Mouse (Mus musculus) heart, adult 18-20 months (tissue): Measurements from ENCODE around the gene Crnkl1. TPM values are rescaled to one million over a fixed set of nuclear protein-coding genes. Genes with fewer than 3 reads are reported as not detected.

Source experiments
- DNase-seq, 2 experiments: peaks; one replicate each; pipeline ENCODE4 v3.0.0; 2021 to 2022; ENCODE audit warnings: mixed read lengths in 1 of 2
- microRNA-seq, 2 experiments: library from miRNA; unstranded; fragments of <30 nt; microRNA quantifications; one replicate each; pipeline ENCODE4 v1.2.0; 2022
- total RNA-seq, 2 experiments: library from RNA; stranded (reverse); gene quantifications; 2 replicates each; pipeline ENCODE4 v1.2.3; 2021

The Crnkl1 gene
- total RNA-seq, 2 experiments from 2014 or later = 18.0 to 19.7 TPM

DNA sequence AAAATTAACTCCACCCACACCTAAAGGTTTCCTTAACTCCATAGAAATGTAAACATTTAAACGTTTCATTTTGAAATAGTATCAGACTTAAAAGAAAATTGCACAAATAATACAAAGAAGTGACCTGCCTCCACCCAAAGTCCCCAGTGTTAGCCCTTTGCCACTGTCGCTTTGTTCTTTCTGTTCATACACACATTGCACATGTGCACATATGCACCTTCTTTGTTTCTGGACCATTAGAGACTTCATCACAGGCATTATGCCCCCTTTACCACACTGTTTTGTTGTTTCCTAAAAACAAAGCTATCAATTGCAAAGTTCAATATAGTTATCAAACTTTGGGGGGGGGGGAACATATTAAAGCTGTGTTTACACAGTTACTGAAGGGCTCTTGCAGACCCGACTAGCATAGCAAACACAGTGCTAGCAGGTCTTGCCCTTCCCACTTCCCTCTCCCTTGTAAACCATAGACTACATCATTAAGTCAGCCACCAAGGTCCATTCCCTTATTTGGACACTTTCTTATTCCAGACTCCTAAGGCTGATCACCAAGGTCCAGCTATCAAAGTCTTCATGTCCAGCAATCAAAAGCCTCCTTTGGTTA is 59.8 kb downstream of the Crnkl1 start:
- no peak for DNase-seq

DNA sequence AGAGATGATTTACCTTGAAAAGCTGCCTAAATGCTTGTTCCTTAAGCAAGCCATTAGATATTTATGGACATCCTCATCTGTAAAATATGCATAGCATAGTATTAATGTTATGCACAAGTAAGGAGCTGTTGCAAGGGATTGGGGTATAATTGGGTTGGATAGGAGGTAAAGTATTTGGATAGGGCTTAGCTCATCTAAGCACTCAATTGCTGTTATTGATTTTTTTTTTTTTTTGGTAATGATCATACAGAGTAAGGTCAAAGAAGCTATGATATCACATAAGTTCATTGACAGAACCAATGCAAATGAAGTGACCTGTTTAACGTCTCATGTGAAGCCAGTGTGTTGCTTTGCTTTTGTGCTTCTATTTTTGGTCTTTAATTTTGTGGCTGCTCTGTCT is 60.9 kb downstream of the Crnkl1 start:
- no peak for DNase-seq

DNA sequence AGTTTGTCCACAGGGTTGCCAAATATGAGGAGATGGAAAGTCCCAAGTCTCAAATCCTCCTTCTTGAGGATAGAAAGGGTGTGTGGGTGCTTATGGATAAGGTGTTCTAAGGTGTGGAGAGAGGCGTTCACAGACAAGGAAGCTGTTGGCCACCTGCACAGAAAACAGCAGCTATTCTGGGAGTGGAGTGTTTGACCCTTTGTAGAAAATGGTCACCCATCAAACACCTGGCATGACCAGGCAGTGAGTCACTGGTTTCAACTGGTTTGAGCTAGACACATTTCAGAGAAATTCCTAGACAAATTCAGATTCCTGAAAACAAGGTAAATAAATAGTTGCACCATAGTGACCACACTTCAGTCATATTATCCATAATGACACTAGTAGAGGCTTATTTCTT is 62.7 kb downstream of the Crnkl1 start:
- no peak for DNase-seq

DNA sequence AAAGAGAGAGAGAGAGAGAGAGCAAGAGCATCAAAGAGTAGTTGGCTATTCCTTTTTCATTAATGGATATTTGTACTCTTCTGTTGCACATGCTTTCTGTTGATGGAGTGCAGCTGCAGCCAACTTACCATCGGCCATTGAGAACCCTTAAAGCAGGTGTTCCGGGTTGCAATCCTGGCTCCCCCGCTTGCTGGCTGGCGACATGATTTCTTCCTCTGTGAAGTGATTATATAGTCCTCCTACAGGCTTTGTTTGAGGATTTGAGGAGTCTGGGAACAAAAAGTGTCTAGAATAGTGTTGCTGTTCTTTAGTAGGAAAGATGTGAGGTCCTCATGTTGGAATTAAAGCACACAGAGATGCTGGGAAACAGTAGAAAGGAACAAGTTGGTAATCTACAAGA is 63.5 kb downstream of the Crnkl1 start:
- no peak for DNase-seq

Small RNAs within 50 kb of the gene (microRNA-seq; reads per million reads assigned to microRNA genes)
- 0 reads per million in 2 experiments for gene Gm25026

Other genes starting within 250 kb of the Crnkl1 start
- 10 to 100 TPM; 82.5 to 82.7 TPM for gene Naa20, start 32.9 kb downstream of the Crnkl1 start, total RNA-seq
- gene Cfap61, start 230 bp downstream of the Crnkl1 start, total RNA-seq = 1 to 10 TPM in 1 of 2 experiments, under 1 TPM in 1; 0.37 to 1.2 TPM